Mouse (Mus musculus) mouse trophoblast stem cell (cell line): ENCODE data around the gene Gm37419.

ENCODE experiments used
- in situ Hi-C, 2 experiments: fragments of 300-500 bp; cut with MseI, MboI; formaldehyde crosslinking; loops; 2 replicates in 1 of 2; 3 replicates in 1 of 2; pipeline ENCODE4 v1.15.1; 2025

Gene Gm37419

GRCm38 (mm10) chr16:23977732-23978131, 10.6 kb upstream of the Gm37419 start:
- in situ Hi-C loops, result loop anchor here in 1 of 2 experiments (5.0 kb wide), 1 partner anchor 1085 kb away; no protein-coding TSS in a partner anchor

- in situ Hi-C loops, result loop anchor here in 1 of 2 experiments (5.0 kb wide), 1 partner anchor 1084 kb away; no protein-coding TSS in a partner anchor
Measured at GRCm38 (mm10) chr16:23978495-23978894, 9.8 kb upstream of the Gm37419 start.

- in situ Hi-C loops, result loop anchor here in 1 of 2 experiments (5.0 kb wide), 1 partner anchor 1083 kb away; no protein-coding TSS in a partner anchor
Measured at GRCm38 (mm10) chr16:23979446-23979845, 8.8 kb upstream of the Gm37419 start.

- in situ Hi-C loops, result loop anchor here in 1 of 2 experiments (10.0 kb wide), 2 partner anchors 294 to 1074 kb away; no protein-coding TSS in a partner anchor
Measured at GRCm38 (mm10) chr16:23980201-23980870, 7.9 kb upstream of the Gm37419 start.

GRCm38 (mm10) chr16:23980991-23981720, 7.1 kb upstream of the Gm37419 start:
- in situ Hi-C loops, result loop anchor here in 1 of 2 experiments (10.0 kb wide), 2 partner anchors 294 to 1074 kb away; no protein-coding TSS in a partner anchor

GRCm38 (mm10) chr16:23981925-23982851, 6.1 kb upstream of the Gm37419 start:
- in situ Hi-C loops, result loop anchor here in 1 of 2 experiments (10.0 kb wide), 2 partner anchors 293 to 1073 kb away; no protein-coding TSS in a partner anchor

- in situ Hi-C loops, result loop anchor here in 1 of 2 experiments (10.0 kb wide), 2 partner anchors 292 to 1072 kb away; no protein-coding TSS in a partner anchor
Measured at GRCm38 (mm10) chr16:23982891-23983588, 5.2 kb upstream of the Gm37419 start.

- in situ Hi-C loops, result loop anchor here in 1 of 2 experiments (10.0 kb wide), 2 partner anchors 291 to 1071 kb away; no protein-coding TSS in a partner anchor
Measured at GRCm38 (mm10) chr16:23984183-23984582, 4.1 kb upstream of the Gm37419 start.

- in situ Hi-C loops, result loop anchor here in 1 of 2 experiments (10.0 kb wide), 2 partner anchors 290 to 1070 kb away; no protein-coding TSS in a partner anchor
Measured at GRCm38 (mm10) chr16:23984760-23985466, 3.4 kb upstream of the Gm37419 start.

GRCm38 (mm10) chr16:23985467-23985861, 2.8 kb upstream of the Gm37419 start:
- in situ Hi-C loops, result loop anchor here in 1 of 2 experiments (10.0 kb wide), 2 partner anchors 289 to 1069 kb away; no protein-coding TSS in a partner anchor

GRCm38 (mm10) chr16:23986176-23986575, 2.1 kb upstream of the Gm37419 start:
- in situ Hi-C loops, result loop anchor here in 1 of 2 experiments (10.0 kb wide), 2 partner anchors 289 to 1069 kb away; no protein-coding TSS in a partner anchor

- in situ Hi-C loops, result loop anchor here in 1 of 2 experiments (10.0 kb wide), 2 partner anchors 288 to 1068 kb away; no protein-coding TSS in a partner anchor
Measured at GRCm38 (mm10) chr16:23986871-23987270, 1.4 kb upstream of the Gm37419 start.

GRCm38 (mm10) chr16:23987341-23988156, 733 bp upstream of the Gm37419 start:
- in situ Hi-C loops, result loop anchor here in 1 of 2 experiments (10.0 kb wide), 2 partner anchors 287 to 1067 kb away; no protein-coding TSS in a partner anchor

- in situ Hi-C loops, result loop anchor here in 1 of 2 experiments (10.0 kb wide), 2 partner anchors 287 to 1067 kb away; no protein-coding TSS in a partner anchor
Measured at GRCm38 (mm10) chr16:23988157-23988465, 171 bp upstream of the Gm37419 start.

- in situ Hi-C loops, result loop anchor here in 1 of 2 experiments (10.0 kb wide), 2 partner anchors 285 to 1065 kb away; no protein-coding TSS in a partner anchor
Measured at GRCm38 (mm10) chr16:23989209-23990160, 1.2 kb downstream of the Gm37419 start.

GRCm38 (mm10) chr16:23990161-23990970, 2.1 kb downstream of the Gm37419 start:
- in situ Hi-C loops, result no loop called here
